Mouse (Mus musculus): ENCODE results near the gene Trim12a.
"Not testable (repeated sequence)": the region's sequence is repeated elsewhere in the genome, so short reads cannot be mapped to it uniquely, and the experiment has no call there.

DNA sequence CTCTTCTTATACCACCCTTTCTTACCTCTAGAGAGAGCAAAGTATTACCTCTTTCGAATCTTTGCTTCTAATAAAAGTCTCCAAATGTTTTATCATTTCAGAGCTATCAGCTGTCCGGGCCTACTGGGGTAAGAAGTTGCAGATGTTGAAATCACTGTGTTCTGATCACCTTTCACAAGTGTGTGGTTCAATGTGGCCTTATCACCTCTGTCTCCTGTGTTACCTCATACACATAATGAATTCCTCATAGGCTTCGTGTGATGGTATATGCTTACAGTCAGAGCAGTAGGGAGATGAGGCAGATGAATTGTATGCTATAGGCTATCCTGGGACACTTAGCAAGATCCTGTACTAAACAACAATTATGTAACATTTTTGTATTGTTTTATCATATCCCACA lies 20.3 kb upstream of the Trim12a start:
- TF ChIP-seq CTCF (IDR thresholded peaks at IDR 0.05; ENCODE audit: control insufficient read depth, insufficient read depth, low read length); POLR2A (IDR thresholded peaks at IDR 0.05; ENCODE audit: borderline replicate concordance, control insufficient read depth, low read depth, low read length): not testable (repeated sequence)

All from bone marrow, adult 2 months (tissue).